In the genomic region with DNA sequence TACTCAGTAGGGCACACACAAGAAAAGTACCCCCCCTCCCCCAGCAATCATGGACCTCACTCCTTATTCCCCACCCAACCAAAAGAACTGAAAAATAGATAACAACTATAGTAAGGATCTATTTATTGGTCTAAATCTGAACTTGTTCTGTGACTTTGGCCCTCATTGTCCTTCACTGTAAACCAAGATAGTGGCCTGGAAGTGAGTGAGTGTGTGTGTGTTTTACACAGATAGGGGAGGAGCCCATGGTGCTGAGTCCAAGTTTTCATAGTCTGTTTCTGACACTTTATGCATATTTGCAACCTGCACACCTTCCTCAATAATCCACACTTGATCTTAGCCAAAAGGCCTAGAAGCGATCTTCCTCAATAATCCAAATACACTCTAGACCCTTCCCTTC, we compare ENCODE assay signal across 8 mouse cellular contexts. TPM values are rescaled to one million over a fixed set of nuclear protein-coding genes. Genes with fewer than 3 reads are reported as not detected.
DNase-seq lines count a peak whose midpoint lies in the region; ATAC-seq and TF ChIP-seq lines count a peak whose summit lies in the region.

No protein-coding gene starts in this region.

- no peak for DNase-seq in heart, adult 8-10 months (ENCODE audit: low spot score)
- DNase-seq in G1E (ENCODE audit: low spot score) = no peak
- no peak for DNase-seq in forebrain, postnatal 0 days
- no peak for DNase-seq in thymus, postnatal 14 days
- no peak for DNase-seq in cerebellum, adult 9-10 months

- H3K36me3 ChIP-seq in heart, embryonic 13.5 days = peaks cover 4% of the 10 kb centered on the region; the same call in 1 of the 2 replicates
- peaks cover 33% of the 10 kb centered on the region for H3K36me3 ChIP-seq in G1E (replicated peaks)
- peaks cover under 1% of the 10 kb centered on the region; the same call in 1 of the 2 replicates for H3K36me3 ChIP-seq in forebrain, postnatal 0 days (ENCODE audit: insufficient read depth)

- WGBS in heart, embryonic 13.5 days = 6% methylated on average over 1 of the region's 1 CpGs
- WGBS in forebrain, postnatal 0 days = 7% methylated on average over 1 of the region's 1 CpGs

- H3K4me1 ChIP-seq in heart, embryonic 13.5 days = peaks cover 44% of the 10 kb centered on the region
- peaks cover 67% of the 10 kb centered on the region for H3K4me1 ChIP-seq in G1E (ENCODE audit: insufficient read depth, low read depth, low read length)
- H3K4me1 ChIP-seq in forebrain, postnatal 0 days (ENCODE audit: insufficient read depth) = peaks cover 6% of the 10 kb centered on the region; the same call in 1 of the 2 replicates

- H3K9me3 ChIP-seq in heart, embryonic 13.5 days = no peaks in the 10 kb centered on the region
- no peaks in the 10 kb centered on the region for H3K9me3 ChIP-seq in G1E (replicated peaks)
- H3K9me3 ChIP-seq in forebrain, postnatal 0 days (ENCODE audit: low read length) = no peaks in the 10 kb centered on the region

- peak overlapping the region; percentile 87 for H3K4me2 ChIP-seq in heart, embryonic 13.5 days
- peak overlapping the region; percentile 89 for H3K4me2 ChIP-seq in forebrain, postnatal 0 days (ENCODE audit: low read depth)

- H3K27ac ChIP-seq in heart, embryonic 13.5 days (replicated peaks) = peak overlapping the region; percentile 91
- H3K27ac ChIP-seq in forebrain, postnatal 0 days (ENCODE audit: low read depth, low read length) = peak overlapping the region; percentile 37

- no peak for TF ChIP-seq CTCF in G1E (IDR thresholded peaks at IDR 0.05; ENCODE audit: low read depth, low read length)
- TF ChIP-seq CTCF in forebrain, postnatal 0 days (IDR thresholded peaks at IDR 0.05; ENCODE audit: low read depth) = no peak

- H3K27me3 ChIP-seq in heart, embryonic 13.5 days (replicated peaks) = no peaks in the 10 kb centered on the region
- H3K27me3 ChIP-seq in G1E (ENCODE audit: insufficient read depth, low read length) = no peaks in the 10 kb centered on the region
- H3K27me3 ChIP-seq in forebrain, postnatal 0 days (ENCODE audit: insufficient read depth, low read length) = no peaks in the 10 kb centered on the region

- H3K9ac ChIP-seq in heart, embryonic 13.5 days = peak overlapping the region; percentile 97
- H3K9ac ChIP-seq in forebrain, postnatal 0 days = peak overlapping the region; percentile 85

- H3K4me3 ChIP-seq in heart, embryonic 13.5 days = peak overlapping the region; percentile 82
- H3K4me3 ChIP-seq in G1E (ENCODE audit: low read depth, low read length) = peak overlapping the region; percentile 100
- H3K4me3 ChIP-seq in forebrain, postnatal 0 days (ENCODE audit: low read depth, low read length) = peak overlapping the region; percentile 97

- ATAC-seq in heart, embryonic 13.5 days (ENCODE audit: extremely low read depth, insufficient number of reproducible peaks, low FRiP score, low TSS enrichment) = no peak
- ATAC-seq in G1E (ENCODE audit: extremely low read depth, insufficient number of reproducible peaks, low FRiP score, poor library complexity, severe bottlenecking) = no peak
- no peak for ATAC-seq in forebrain, postnatal 0 days
- peak; percentile 27 for ATAC-seq in megakaryocyte progenitor cell, adult 5-6 weeks (replicated peaks; ENCODE audit: poor library complexity)
- ATAC-seq in CD4-positive, CD25-positive, alpha-beta regulatory T cell, adult 4 months = no peak

RNA-seq across cellular contexts. Expression of a gene that starts 0.6 kb away (rescaled TPM):
- 45.9 and 47.2 TPM in 2 replicates for polyA plus RNA-seq in heart, embryonic 13.5 days (2015; fragmentation: Nextera tagmentation; extraction: Ambion mirVana)
- 100 to 1,000 TPM; 210 to 221 (median 215) TPM for total RNA-seq in heart, adult 8-10 months (2022)
- 36.2 and 37.9 TPM in 2 replicates for total RNA-seq in G1E (2014; fragmentation: Nextera tagmentation)
- total RNA-seq in G1E (2017) = 19.4 and 27.2 TPM in 2 replicates
- 53.7 and 60.3 TPM in 2 replicates for polyA plus RNA-seq in G1E (2012)
- total RNA-seq in forebrain, postnatal 0 days (2014; rRNA removed) = 44.3 and 62.4 TPM in 2 replicates
- 9.1 and 12.9 TPM in 2 replicates for polyA plus RNA-seq in forebrain, postnatal 0 days (2015; fragmentation: Nextera tagmentation; extraction: Ambion mirVana)
- total RNA-seq in megakaryocyte progenitor cell, adult 5-6 weeks (2015) = 35.5 and 40.7 TPM in 2 replicates
- total RNA-seq in megakaryocyte progenitor cell, adult 5-6 weeks (2017) = 36.4 and 38.3 TPM in 2 replicates
- 10 to 100 TPM in 1 of 2 experiments, 1 to 10 TPM in 1; 7.8 to 12.2 TPM for polyA plus RNA-seq in CD4-positive, CD25-positive, alpha-beta regulatory T cell, adult 4 months (2017; shearing (Covaris generic))

RNA-seq across cellular contexts. Expression of a gene that starts 29.3 kb away (rescaled TPM):
- 0.71 and 0.96 TPM in 2 replicates for polyA plus RNA-seq in heart, embryonic 13.5 days (2015; fragmentation: Nextera tagmentation; extraction: Ambion mirVana)
- under 1 TPM; 0.09 to 0.47 (median 0.21) TPM for total RNA-seq in heart, adult 8-10 months (2022)
- total RNA-seq in G1E (2014; fragmentation: Nextera tagmentation) (0.19 TPM in 1 of 2 replicates, not detected in the other), G1E (2017) (0.05 TPM in 1 of 2 replicates, not detected in the other)
- not detected in 2 replicates for polyA plus RNA-seq in G1E (2012)
- 12.2 and 14.2 TPM in 2 replicates for total RNA-seq in forebrain, postnatal 0 days (2014; rRNA removed)
- polyA plus RNA-seq in forebrain, postnatal 0 days (2015; fragmentation: Nextera tagmentation; extraction: Ambion mirVana) = 4.0 and 4.1 TPM in 2 replicates
- total RNA-seq in megakaryocyte progenitor cell, adult 5-6 weeks (2015) = 0.05 TPM in 1 of 2 replicates, not detected in the other
- 0.10 TPM in 1 of 2 replicates, not detected in the other for total RNA-seq in megakaryocyte progenitor cell, adult 5-6 weeks (2017)
- not detected for polyA plus RNA-seq in CD4-positive, CD25-positive, alpha-beta regulatory T cell, adult 4 months (2017; shearing (Covaris generic))

RNA-seq across cellular contexts. Expression of a gene that starts 38.0 kb away (rescaled TPM):
- polyA plus RNA-seq in heart, embryonic 13.5 days (2015; fragmentation: Nextera tagmentation; extraction: Ambion mirVana) = 3.1 and 4.0 TPM in 2 replicates
- 10 to 100 TPM; 74.3 to 93.7 (median 83.1) TPM for total RNA-seq in heart, adult 8-10 months (2022)
- total RNA-seq in G1E (2014; fragmentation: Nextera tagmentation) (8.3 and 9.4 TPM in 2 replicates), G1E (2017) (11.4 and 11.7 TPM in 2 replicates)
- polyA plus RNA-seq in G1E (2012) = 8.7 and 8.9 TPM in 2 replicates
- 43.7 and 52.5 TPM in 2 replicates for total RNA-seq in forebrain, postnatal 0 days (2014; rRNA removed)
- 9.9 and 12.2 TPM in 2 replicates for polyA plus RNA-seq in forebrain, postnatal 0 days (2015; fragmentation: Nextera tagmentation; extraction: Ambion mirVana)
- total RNA-seq in megakaryocyte progenitor cell, adult 5-6 weeks (2015) = 1.1 and 1.4 TPM in 2 replicates
- 1.3 TPM in 2 replicates for total RNA-seq in megakaryocyte progenitor cell, adult 5-6 weeks (2017)
- polyA plus RNA-seq in CD4-positive, CD25-positive, alpha-beta regulatory T cell, adult 4 months (2017; shearing (Covaris generic)) = 1 to 10 TPM; 1.3 to 1.9 TPM
